8 mouse cellular contexts compared by ENCODE assay signal in genomic region chr15:31453098-31453916, GRCm38 (mm10). TPM values are rescaled to one million over a fixed set of nuclear protein-coding genes. Genes with fewer than 3 reads are reported as not detected.
DNase-seq lines count a peak whose midpoint lies in the region; ATAC-seq and TF ChIP-seq lines count a peak whose summit lies in the region.

TSS of gene Ropn1l (minus strand) at chr15:31453737.

- TF ChIP-seq CTCF in midbrain, postnatal 0 days (IDR thresholded peaks at IDR 0.05): no peak

- no peaks in the 10 kb centered on the region for H3K9me3 ChIP-seq in embryonic facial prominence, embryonic 13.5 days
- no peaks in the 10 kb centered on the region for H3K9me3 ChIP-seq in limb, embryonic 14.5 days (ENCODE audit: control insufficient read depth, low read length)
- H3K9me3 ChIP-seq in midbrain, postnatal 0 days (ENCODE audit: low read length): no peaks in the 10 kb centered on the region

- peak within 1 kb of the TSS; percentile 65 for H3K4me3 ChIP-seq in embryonic facial prominence, embryonic 13.5 days
- H3K4me3 ChIP-seq in limb, embryonic 14.5 days (replicated peaks; ENCODE audit: low read length): peak within 1 kb of the TSS; percentile 64
- H3K4me3 ChIP-seq in midbrain, postnatal 0 days (ENCODE audit: low read depth, low read length): peak within 1 kb of the TSS; percentile 63

- peak; percentile 83 for ATAC-seq in embryonic facial prominence, embryonic 13.5 days (ENCODE audit: insufficient number of reproducible peaks, insufficient read depth, low FRiP score, low TSS enrichment, low read depth)
- ATAC-seq in limb, embryonic 14.5 days (ENCODE audit: low FRiP score, low read depth): peak; percentile 92
- ATAC-seq in midbrain, postnatal 0 days (ENCODE audit: low FRiP score): peak; percentile 88

- H3K36me3 ChIP-seq in embryonic facial prominence, embryonic 13.5 days: peaks cover 12% of the 10 kb centered on the region
- H3K36me3 ChIP-seq in limb, embryonic 14.5 days (ENCODE audit: control insufficient read depth, insufficient read depth, low read length): peaks cover 13% of the 10 kb centered on the region
- H3K36me3 ChIP-seq in midbrain, postnatal 0 days (ENCODE audit: insufficient read depth, low read length): 0 out of 2 replicates have a peak, but pooled peaks cover 3% of the 10 kb centered on the region

- WGBS in embryonic facial prominence, embryonic 13.5 days: under 1% methylated on average over 57 of the region's 57 CpGs
- WGBS in limb, embryonic 14.5 days: under 1% methylated on average over 49 of the region's 57 CpGs
- WGBS in midbrain, postnatal 0 days: under 1% methylated on average over 57 of the region's 57 CpGs

- DNase-seq in 3134 (ENCODE audit: extremely low read depth, insufficient read length, low spot score): peak; percentile 96
- DNase-seq in adrenal gland, postnatal 36 days: peak; percentile 97 to 98
- peak; percentile 94 for DNase-seq in heart, adult 8-10 months (ENCODE audit: low spot score)
- peak; percentile 94 for DNase-seq in kidney, adult 9 months
- peak; percentile 88 for DNase-seq in limb, embryonic 14.5 days (ENCODE audit: low spot score)
- peak; percentile 96 for DNase-seq in midbrain, postnatal 0 days (ENCODE audit: low spot score)
- DNase-seq in spleen, postnatal 14 days (ENCODE audit: low spot score in 2 of 2): peak; percentile 59 to 63

- H3K9ac ChIP-seq in embryonic facial prominence, embryonic 13.5 days: peak within 1 kb of the TSS; percentile 78
- peak within 1 kb of the TSS; percentile 63 for H3K9ac ChIP-seq in limb, embryonic 14.5 days (ENCODE audit: low read depth, low read length, severe bottlenecking)
- H3K9ac ChIP-seq in midbrain, postnatal 0 days (replicated peaks; ENCODE audit: low read length, poor library complexity, severe bottlenecking): peak within 1 kb of the TSS; percentile 71

- H3K27me3 ChIP-seq in embryonic facial prominence, embryonic 13.5 days: no peaks in the 10 kb centered on the region
- no peaks in the 10 kb centered on the region for H3K27me3 ChIP-seq in limb, embryonic 14.5 days (ENCODE audit: control insufficient read depth, insufficient read depth, low read length)
- H3K27me3 ChIP-seq in midbrain, postnatal 0 days (ENCODE audit: insufficient read depth, low read length): no peaks in the 10 kb centered on the region

- H3K27ac ChIP-seq in embryonic facial prominence, embryonic 13.5 days: peak within 1 kb of the TSS; percentile 60; the same call in 1 of the 2 replicates
- H3K27ac ChIP-seq in limb, embryonic 14.5 days (replicated peaks; ENCODE audit: low read depth, low read length): peak within 1 kb of the TSS; percentile 75
- H3K27ac ChIP-seq in midbrain, postnatal 0 days (ENCODE audit: low read depth, low read length): peak within 1 kb of the TSS; percentile 84

- H3K4me1 ChIP-seq in embryonic facial prominence, embryonic 13.5 days: 0 out of 2 replicates have a peak, but pooled peaks cover 4% of the 10 kb centered on the region
- peaks cover 9% of the 10 kb centered on the region for H3K4me1 ChIP-seq in limb, embryonic 14.5 days (ENCODE audit: control insufficient read depth, insufficient read depth, low read length)
- H3K4me1 ChIP-seq in midbrain, postnatal 0 days (ENCODE audit: insufficient read depth, low read length): peaks cover 3% of the 10 kb centered on the region; the same call in 1 of the 2 replicates

- TF ChIP-seq POLR2A in limb, embryonic 14.5 days (IDR thresholded peaks at IDR 0.05; ENCODE audit: borderline replicate concordance, extremely low read depth, insufficient read depth, insufficient read length): 0 out of 2 replicates have a peak, but pooled peaks have one; percentile 19

- peak within 1 kb of the TSS; percentile 78 for H3K4me2 ChIP-seq in embryonic facial prominence, embryonic 13.5 days
- peak within 1 kb of the TSS; percentile 75 for H3K4me2 ChIP-seq in limb, embryonic 14.5 days (replicated peaks; ENCODE audit: low read depth, low read length, severe bottlenecking)
- H3K4me2 ChIP-seq in midbrain, postnatal 0 days (ENCODE audit: low read depth, low read length, poor library complexity, severe bottlenecking): peak within 1 kb of the TSS; percentile 84

RNA-seq across cellular contexts. Expression of gene Ropn1l, which starts in this region (rescaled TPM):
- total RNA-seq in adrenal gland, postnatal 36 days (2021): 1 to 10 TPM; 2.5 to 3.7 TPM
- polyA plus RNA-seq in embryonic facial prominence, embryonic 13.5 days (2015; fragmentation: Nextera tagmentation; extraction: Ambion mirVana): 0.94 and 1.5 TPM in 2 replicates
- under 1 TPM in 2 of 4 experiments, not detected in 2; 0.28 to 0.57 TPM for total RNA-seq in heart, adult 8-10 months (2022)
- polyA plus RNA-seq in limb, embryonic 14.5 days (2012; rRNA removed): 1.2 and 1.3 TPM in 2 replicates
- polyA plus RNA-seq in limb, embryonic 14.5 days (2014; fragmentation: Nextera tagmentation; extraction: Ambion mirVana): 1.7 and 1.9 TPM in 2 replicates
- total RNA-seq in midbrain, postnatal 0 days (2014; rRNA removed): 0.71 and 1.3 TPM in 2 replicates
- 2.2 and 2.4 TPM in 2 replicates for polyA plus RNA-seq in midbrain, postnatal 0 days (2015; fragmentation: Nextera tagmentation; extraction: Ambion mirVana)

Comparison
In these comparisons a context has a peak if more than half of its experiments do, and no peak if none do; other contexts are left out.
1. Peak in every context shown above with its lines: DNase-seq, ATAC-seq, H3K4me3 ChIP-seq and H3K27ac ChIP-seq.
2. Peak in DNase-seq in heart, adult 8-10 months; RNA of the gene not detected or under 1 TPM.